Mouse (Mus musculus) midbrain, embryonic 10.5 days (tissue): ENCODE results near the gene Auts2. TPM values are rescaled to one million over a fixed set of nuclear protein-coding genes. Genes with fewer than 3 reads are reported as not detected.

Source experiments
- DNase-seq: peaks from one replicate; pipeline ENCODE4 v3.0.0-alpha.2; 2017; ENCODE audit warnings: low spot score
- H3K27ac ChIP-seq: fragments of 300-500 bp; sonication (generic); replicated peaks from 2 replicates; pipeline ENCODE4 v1.5.1; 2016; ENCODE audit warnings: mild to moderate bottlenecking
- H3K27me3 ChIP-seq: fragments of 300-500 bp; sonication (generic); 2 replicates; pipeline ENCODE4 v1.6.1; 2016; ENCODE audit warnings: low read depth, mild to moderate bottlenecking; ENCODE audit not compliant: poor library complexity, severe bottlenecking
- H3K36me3 ChIP-seq: fragments of 300-500 bp; sonication (generic); 2 replicates; pipeline ENCODE4 v1.6.1; 2016; ENCODE audit warnings: mild to moderate bottlenecking, moderate library complexity
- H3K4me1 ChIP-seq: fragments of 300-500 bp; sonication (generic); 2 replicates; pipeline ENCODE4 v1.6.1; 2016
- H3K4me3 ChIP-seq: fragments of 300-500 bp; sonication (generic); 2 replicates; pipeline ENCODE4 v1.5.1; 2016; ENCODE audit warnings: mild to moderate bottlenecking, moderate library complexity
- H3K9me3 ChIP-seq: fragments of 300-500 bp; sonication (generic); replicated peaks from 2 replicates; pipeline ENCODE4 v1.6.1; 2016; ENCODE audit warnings: mild to moderate bottlenecking
- WGBS: fragments of 180-500 bp; shearing (Covaris S2); methylation state at CpG from one replicate; pipeline ENCODE4 v1.1.7; 2016; 5-methylcytosine and 5-hydroxymethylcytosine counted together
- polyA plus RNA-seq: library from polyadenylated mRNA; unstranded; fragments of >200 nt; fragmentation: Nextera tagmentation; extraction: Ambion mirVana; gene quantifications from 2 replicates; pipeline ENCODE4 v1.2.1, GENCODE M21; 2016

The Auts2 gene
- polyA plus RNA-seq, 1 experiment from 2014 or later = 32.3 TPM

DNA sequence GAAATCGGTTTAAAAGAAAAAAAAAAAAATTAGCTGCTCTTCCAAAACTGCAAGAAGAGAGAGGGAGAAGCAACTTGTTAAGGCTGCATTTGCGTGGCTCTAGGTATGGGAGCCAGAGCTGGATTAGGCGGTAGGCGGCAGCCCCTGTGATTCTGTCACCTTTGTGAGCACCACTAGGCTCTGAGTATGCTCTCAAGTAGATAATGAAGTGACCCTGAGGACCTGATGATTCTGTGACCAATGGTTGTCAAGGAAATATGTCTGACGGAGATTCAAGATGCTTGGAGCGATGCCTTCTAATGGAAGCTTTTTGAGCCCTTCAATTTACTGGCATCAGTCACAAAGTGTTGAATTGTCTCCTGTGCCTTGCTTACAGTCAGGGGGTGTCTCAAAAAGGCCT, 1007.4 kb downstream of the Auts2 start:
- 11% methylated on average over 6 of the region's 6 CpGs for WGBS
- no peak for DNase-seq
- H3K36me3 ChIP-seq = peaks cover 14% of the 10 kb centered on the region
- no peaks in the 10 kb centered on the region for H3K9me3 ChIP-seq
- H3K27me3 ChIP-seq = peaks cover 55% of the 10 kb centered on the region
- H3K27ac ChIP-seq = peak overlapping the region; percentile 100; the same call in 1 of the 2 replicates
- peak overlapping the region; percentile 76 for H3K4me3 ChIP-seq
- peaks cover 71% of the 10 kb centered on the region for H3K4me1 ChIP-seq

DNA sequence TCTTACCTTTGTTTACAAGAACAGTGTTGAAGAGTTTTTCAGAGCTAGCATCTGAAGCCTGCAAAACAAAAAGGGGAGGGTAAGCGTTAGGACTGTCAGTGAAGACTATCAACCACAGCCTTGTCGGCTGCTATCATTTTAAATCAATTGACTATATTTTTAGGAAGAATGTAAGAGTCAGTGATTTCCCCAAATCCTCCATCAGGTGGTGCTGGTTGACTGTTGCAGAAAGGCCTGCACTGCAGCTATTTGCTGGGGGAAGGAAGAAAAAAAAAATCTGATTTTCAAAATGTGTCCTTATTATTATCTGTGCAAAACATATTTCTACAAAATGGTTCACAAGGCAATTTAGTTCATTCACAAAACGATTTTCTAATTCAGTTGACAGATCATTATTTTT, 1009.3 kb downstream of the Auts2 start:
- WGBS = 35% methylated on average over 3 of the region's 3 CpGs
- H3K4me3 ChIP-seq = peak overlapping the region; percentile 40; the same call in 1 of the 2 replicates
- H3K9me3 ChIP-seq = no peaks in the 10 kb centered on the region
- H3K27ac ChIP-seq = no peak overlapping the region
- peaks cover 51% of the 10 kb centered on the region for H3K27me3 ChIP-seq
- H3K36me3 ChIP-seq = peaks cover 28% of the 10 kb centered on the region
- peaks cover 85% of the 10 kb centered on the region for H3K4me1 ChIP-seq
- DNase-seq = no peak

DNA sequence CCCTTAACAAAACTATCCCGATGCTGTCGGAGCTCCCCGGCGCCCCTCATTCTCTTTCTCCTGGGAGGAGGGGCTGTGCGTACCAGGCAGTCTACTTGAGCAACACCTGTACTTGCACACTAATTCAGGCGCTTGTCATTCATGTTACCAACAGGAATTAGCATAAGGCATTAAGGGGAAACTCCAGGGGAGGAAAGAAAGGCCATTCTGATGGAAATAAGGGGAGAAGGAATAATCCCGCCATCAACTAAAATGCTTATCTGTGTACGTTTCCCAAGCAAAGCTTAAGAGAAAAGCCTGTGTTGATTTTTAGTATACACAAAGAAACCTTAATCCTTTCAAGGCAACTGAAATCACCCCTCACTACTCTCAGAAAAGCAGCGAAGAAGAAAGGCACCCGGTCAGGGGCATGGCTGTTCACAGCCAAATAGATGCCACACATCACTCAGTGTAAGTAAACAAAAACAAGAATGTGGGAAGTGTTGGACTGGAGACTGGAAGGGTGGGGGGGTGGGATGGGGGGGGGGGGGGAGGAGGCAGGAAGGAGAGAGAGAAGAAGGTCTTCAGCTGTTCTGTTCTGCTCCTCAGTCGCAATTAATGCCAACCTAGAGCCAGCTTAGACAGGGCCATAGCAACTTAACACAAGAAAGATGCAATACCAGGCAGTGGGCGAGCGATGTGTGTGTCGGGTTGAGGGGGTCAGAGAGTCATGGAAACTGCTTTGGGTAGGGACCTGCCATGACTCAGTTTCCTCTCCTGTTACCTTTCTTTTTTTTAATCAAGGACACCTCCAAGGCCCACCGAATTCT, 1011.2 kb downstream of the Auts2 start:
- 18% methylated on average over 15 of the region's 15 CpGs for WGBS
- Histone ChIP-seq H3K27me3 (peaks cover 53% of the 10 kb centered on the region), H3K4me3 (peak overlapping the region; percentile 40), H3K36me3 (peaks cover 34% of the 10 kb centered on the region), H3K4me1 (peaks cover 93% of the 10 kb centered on the region), H3K9me3 (no peaks in the 10 kb centered on the region), H3K27ac (0 out of 2 replicates have a peak overlapping the region, but pooled peaks have one; percentile 23)
- peak; percentile 49 for DNase-seq

DNA sequence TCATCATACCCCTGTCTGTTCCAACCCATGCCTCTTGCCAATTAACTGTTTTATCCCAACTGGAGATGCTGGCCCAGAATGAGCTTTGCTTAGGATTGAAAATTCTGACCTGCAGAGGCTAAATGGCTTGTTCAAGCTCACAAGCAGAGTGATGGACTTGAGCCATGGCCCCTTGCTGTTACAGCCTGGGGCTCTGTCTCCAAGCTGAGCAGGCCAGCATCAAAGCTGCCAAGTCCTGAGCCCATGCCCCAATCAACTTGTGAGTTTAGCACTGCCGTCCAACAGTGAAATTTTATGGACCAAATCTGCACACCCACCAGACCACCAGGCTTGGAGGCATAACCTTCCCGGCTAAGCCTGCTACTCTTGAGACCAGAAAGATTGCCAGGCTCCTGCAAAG, 1012.3 kb downstream of the Auts2 start:
- Histone ChIP-seq H3K4me3 (peak overlapping the region; percentile 40; the same call in 1 of the 2 replicates), H3K27me3 (peaks cover 49% of the 10 kb centered on the region), H3K9me3 (no peaks in the 10 kb centered on the region), H3K27ac (0 out of 2 replicates have a peak overlapping the region, but pooled peaks have one; percentile 23), H3K4me1 (peaks cover 97% of the 10 kb centered on the region), H3K36me3 (peaks cover 34% of the 10 kb centered on the region)
- no peak for DNase-seq
- WGBS = 51% methylated on average over 2 of the region's 2 CpGs

DNA sequence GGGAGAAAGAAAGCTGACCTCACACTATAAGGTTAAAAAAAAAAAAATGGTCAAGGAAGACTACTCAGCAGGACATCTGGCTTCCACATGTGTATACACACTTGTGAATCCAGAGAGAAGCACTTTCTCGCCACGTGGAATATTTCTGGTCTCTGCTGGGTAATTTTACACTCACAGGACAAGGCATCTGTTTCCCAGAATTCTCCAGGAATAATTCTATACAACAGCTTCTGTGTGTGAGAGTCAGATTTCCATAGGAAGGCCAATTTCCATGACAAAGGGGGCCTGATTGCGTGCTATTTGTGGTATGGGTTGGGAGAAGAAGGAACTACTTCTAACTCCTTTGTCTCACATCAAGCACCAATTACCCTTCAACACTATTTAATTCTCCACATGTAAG, 1016.5 kb downstream of the Auts2 start:
- Histone ChIP-seq H3K9me3 (no peaks in the 10 kb centered on the region), H3K4me1 (peaks cover 84% of the 10 kb centered on the region), H3K27me3 (peaks cover 24% of the 10 kb centered on the region; the same call in 1 of the 2 replicates), H3K36me3 (peaks cover 27% of the 10 kb centered on the region), H3K4me3 (no peak overlapping the region), H3K27ac (no peak overlapping the region)
- DNase-seq = no peak
- 28% methylated on average over 3 of the region's 3 CpGs for WGBS

DNA sequence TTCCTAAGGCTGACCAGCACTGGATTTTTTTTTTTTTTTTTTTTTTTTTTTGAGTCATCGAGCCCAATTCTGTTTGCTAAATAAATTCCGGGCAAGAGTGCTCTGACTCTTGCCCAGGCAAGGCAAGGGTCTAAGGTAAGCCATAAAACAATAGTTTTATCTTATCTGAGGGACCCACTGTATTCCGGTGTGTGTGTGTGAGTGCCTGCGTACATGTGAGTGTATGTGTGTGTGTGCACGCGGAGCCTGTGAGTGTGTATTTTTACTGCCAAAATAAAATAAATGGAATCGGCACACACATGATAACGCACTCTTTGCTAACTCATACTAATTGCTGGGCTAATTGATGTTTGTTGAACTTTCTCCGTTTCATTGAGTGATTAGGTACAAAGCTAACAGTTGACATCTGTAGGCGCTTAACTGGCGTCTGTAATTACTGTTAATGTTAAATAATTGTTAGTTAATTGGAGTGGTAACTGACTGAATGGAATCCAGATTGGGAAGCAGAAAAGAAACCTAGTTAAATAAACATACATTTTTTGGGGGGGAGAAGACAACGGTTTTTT, 1018.2 kb downstream of the Auts2 start:
- peaks cover 21% of the 10 kb centered on the region for H3K36me3 ChIP-seq
- H3K4me1 ChIP-seq = peaks cover 73% of the 10 kb centered on the region
- no peak overlapping the region for H3K27ac ChIP-seq

DNA sequence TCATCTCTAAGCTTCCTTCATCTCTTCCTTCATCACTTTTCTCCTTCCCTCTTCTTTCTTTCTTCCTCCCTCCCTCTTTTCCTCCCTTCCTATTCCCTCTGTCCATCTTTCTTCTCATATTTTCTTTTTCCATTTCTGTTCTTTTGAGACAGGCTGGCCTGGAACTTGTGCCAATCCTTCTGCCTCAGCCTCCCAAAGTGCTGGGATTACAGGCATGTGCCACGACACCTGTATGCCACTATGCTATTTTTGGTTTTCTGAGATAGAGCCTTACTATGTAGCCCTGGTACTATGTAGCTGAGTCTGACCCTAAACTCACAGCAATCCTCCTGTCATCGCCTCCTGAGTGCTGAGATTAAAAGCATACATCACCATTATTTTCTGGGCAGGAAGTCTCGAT, 1023.6 kb downstream of the Auts2 start:
- WGBS = 92% methylated on average over 3 of the region's 3 CpGs
- Histone ChIP-seq H3K4me3 (no peak overlapping the region), H3K36me3 (peaks cover 24% of the 10 kb centered on the region), H3K27ac (no peak overlapping the region), H3K27me3 (no peaks in the 10 kb centered on the region), H3K9me3 (no peaks in the 10 kb centered on the region), H3K4me1 (peaks cover 52% of the 10 kb centered on the region)
- DNase-seq = no peak

More for the DNA sequence above, 1018.2 kb downstream of the Auts2 start:
- 80% methylated on average over 12 of the region's 12 CpGs for WGBS
- Histone ChIP-seq H3K9me3 (no peaks in the 10 kb centered on the region), H3K27me3 (peaks cover 14% of the 10 kb centered on the region; the same call in 1 of the 2 replicates), H3K4me3 (no peak overlapping the region)
- DNase-seq = no peak

DNA sequence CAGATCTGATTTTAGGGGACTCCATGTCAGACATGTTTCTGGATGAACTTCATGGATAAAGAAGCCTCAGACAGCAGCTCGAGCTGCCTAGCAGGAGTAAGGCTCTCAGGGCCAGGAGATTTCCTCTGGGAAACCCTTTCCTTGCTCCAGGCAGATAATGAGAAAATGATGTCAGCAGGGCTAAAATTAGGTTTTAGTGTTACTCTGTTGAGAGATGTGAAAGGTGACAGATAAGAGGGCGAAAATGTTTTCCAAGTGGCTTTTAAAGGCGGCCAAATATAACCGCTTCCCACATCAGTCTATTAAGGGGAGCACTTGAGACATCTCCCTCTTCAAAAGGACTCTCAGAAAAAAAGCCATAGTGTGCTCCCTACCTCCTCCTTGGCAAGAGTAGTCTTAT, 1025.5 kb downstream of the Auts2 start:
- no peak for DNase-seq
- Histone ChIP-seq H3K36me3 (peaks cover 30% of the 10 kb centered on the region), H3K4me3 (no peak overlapping the region), H3K27ac (no peak overlapping the region), H3K4me1 (peaks cover 53% of the 10 kb centered on the region), H3K9me3 (no peaks in the 10 kb centered on the region), H3K27me3 (no peaks in the 10 kb centered on the region)
- WGBS = 86% methylated on average over 4 of the region's 4 CpGs

DNA sequence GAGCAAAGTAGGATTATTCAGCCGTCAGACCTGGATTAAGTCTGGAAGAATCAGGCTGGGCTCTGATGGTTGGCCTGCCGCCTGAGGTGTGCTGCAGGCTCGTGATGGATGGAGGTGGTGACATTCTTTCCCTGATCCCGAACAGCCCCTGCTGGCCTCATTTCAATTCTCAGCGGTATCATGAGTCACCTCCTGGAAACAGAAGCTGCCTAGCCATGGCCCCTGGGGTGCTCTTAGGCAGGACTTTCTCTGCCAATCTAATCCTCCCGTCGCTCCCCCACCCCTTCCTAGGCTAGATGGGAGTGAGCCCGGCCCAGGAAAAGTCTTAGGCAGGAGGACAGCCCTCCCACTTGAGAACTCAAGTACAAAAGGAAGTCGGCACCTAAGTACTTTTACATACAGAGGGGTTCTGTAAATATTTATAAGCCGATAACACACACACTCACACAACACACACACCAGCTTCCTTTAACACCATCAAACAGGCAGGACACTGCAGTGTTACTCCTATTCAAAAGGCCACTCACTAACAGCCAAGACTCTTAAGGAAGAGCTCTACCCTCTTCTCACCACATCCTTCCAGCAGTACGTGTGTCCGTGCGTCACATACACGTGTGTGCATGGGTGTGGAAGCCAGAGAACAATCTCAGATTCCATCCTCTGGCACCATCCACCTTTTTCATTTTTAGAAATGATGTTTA, 1027.3 kb downstream of the Auts2 start:
- Histone ChIP-seq H3K36me3 (peaks cover 44% of the 10 kb centered on the region), H3K4me1 (peaks cover 47% of the 10 kb centered on the region), H3K9me3 (no peaks in the 10 kb centered on the region), H3K4me3 (no peak overlapping the region), H3K27ac (no peak overlapping the region), H3K27me3 (no peaks in the 10 kb centered on the region)
- 24% methylated on average over 14 of the region's 14 CpGs for WGBS
- no peak for DNase-seq

DNA sequence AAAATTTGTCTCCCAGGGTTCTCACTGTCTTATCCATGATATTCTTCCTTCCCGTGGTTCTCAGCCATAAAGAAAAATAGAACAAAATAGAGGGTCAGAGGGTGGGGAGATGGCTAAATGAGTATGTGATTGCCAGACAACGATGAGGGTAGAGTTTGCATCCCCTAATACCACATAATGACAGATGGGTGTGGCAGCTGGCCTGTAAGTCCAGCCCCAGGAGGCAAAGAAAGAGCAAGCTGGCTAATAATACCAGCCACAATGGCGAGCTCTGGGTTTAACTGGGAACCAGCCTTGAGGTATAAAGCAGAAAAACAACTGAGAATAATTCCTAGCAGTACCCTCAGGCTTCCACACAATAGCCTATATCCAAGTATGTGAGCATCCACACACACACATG, 1029.4 kb downstream of the Auts2 start:
- Histone ChIP-seq H3K4me1 (peaks cover 47% of the 10 kb centered on the region), H3K9me3 (no peaks in the 10 kb centered on the region), H3K27ac (no peak overlapping the region), H3K4me3 (no peak overlapping the region), H3K36me3 (peaks cover 47% of the 10 kb centered on the region), H3K27me3 (no peaks in the 10 kb centered on the region)
- 74% methylated on average over 3 of the region's 3 CpGs for WGBS
- DNase-seq = no peak

DNA sequence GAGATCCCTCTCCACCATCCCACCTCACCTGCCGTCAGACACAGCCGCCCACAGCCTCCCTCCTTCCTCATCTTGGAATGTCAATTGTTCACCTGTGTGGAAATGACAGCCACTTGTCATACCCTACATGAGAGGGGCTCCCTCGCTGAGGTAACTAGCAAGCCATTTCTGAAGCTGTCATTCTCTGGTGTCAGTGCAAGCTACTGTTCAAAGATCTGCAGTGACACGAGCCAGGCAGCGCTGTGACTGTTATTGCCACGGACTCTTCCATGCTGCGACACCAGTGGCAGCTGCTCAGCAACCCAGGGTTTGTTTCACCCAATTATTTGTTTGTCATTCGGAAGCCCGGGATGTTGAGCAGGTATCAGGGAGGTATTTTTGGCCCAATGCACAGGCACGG, 1030.5 kb downstream of the Auts2 start:
- H3K36me3 ChIP-seq = peaks cover 50% of the 10 kb centered on the region
- peaks cover 38% of the 10 kb centered on the region for H3K4me1 ChIP-seq
- H3K27me3 ChIP-seq = no peaks in the 10 kb centered on the region
- WGBS = 94% methylated on average over 10 of the region's 10 CpGs
- peaks cover 5% of the 10 kb centered on the region for H3K9me3 ChIP-seq
- no peak for DNase-seq
- H3K27ac ChIP-seq = no peak overlapping the region
- no peak overlapping the region for H3K4me3 ChIP-seq

DNA sequence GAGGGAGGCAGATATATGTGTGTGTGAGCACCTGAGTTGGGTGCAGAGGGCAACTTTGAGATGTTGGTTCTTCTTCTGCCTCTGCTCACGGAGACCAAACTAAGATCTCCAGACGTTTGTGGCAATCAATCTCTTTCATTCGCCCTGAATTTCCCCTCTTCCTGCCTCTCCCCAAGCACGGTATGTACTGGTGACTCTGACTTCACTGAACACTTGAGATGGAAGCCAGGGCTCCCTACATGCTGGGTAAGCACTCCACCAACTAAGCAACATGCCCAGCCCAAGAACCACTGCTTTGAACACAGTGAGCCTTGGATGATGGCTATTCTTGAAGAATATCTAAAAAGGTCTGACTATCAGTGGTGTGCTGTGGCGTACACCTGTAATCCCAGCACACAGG, 1032.5 kb downstream of the Auts2 start:
- Histone ChIP-seq H3K27ac (no peak overlapping the region), H3K4me3 (no peak overlapping the region), H3K4me1 (peaks cover 20% of the 10 kb centered on the region), H3K27me3 (no peaks in the 10 kb centered on the region), H3K36me3 (peaks cover 53% of the 10 kb centered on the region), H3K9me3 (peaks cover 10% of the 10 kb centered on the region)
- WGBS = 92% methylated on average over 5 of the region's 5 CpGs
- DNase-seq = no peak
